Mouse (Mus musculus): ENCODE measurements around the gene Gm11114.

DNA sequence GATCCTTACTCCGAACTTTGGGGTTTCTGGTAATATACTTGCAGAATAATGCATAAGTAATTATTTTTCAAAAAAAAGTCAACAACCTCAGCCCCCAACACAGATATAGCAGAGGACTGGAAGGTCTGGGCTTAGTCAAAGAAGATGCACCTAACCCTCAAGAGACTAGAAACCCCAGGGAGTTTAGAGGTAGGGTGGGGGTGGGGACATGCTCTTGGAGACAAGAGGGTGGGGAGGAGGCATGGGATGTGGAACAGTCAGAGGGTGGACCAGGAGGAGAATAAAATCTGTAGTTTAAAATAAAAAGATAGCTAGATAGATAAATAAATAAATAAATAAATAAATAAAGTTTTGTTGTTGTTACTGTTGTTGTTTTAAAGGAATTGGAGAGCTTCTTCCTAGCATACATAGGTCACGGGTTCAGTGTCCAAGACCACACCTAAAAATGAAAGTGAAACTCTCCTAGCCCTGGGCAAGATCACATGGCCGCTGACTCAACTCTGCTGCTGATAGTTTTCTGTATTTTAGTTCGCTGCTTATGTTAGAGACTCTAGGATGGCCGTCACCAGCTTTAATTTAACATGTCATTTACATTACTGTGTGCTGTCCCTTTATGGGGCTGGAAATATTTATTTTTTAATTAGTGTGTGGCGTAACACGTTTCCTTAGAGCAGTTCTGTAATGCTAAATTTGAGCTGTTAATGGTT, 44.7 kb downstream of the Gm11114 start:
- TF ChIP-seq USF1 (IDR thresholded peaks at IDR 0.05; ENCODE audit: low read depth, low read length) (peak; percentile 87), CHD2 (IDR thresholded peaks at IDR 0.05; ENCODE audit: low read length) (no peak), EP300 (IDR thresholded peaks at IDR 0.05; ENCODE audit: low read depth in 1 of 2, low read length in 2 of 2) (no peak), TAL1 (IDR thresholded peaks at IDR 0.05; ENCODE audit: low read length) (no peak), POLR2A (IDR thresholded peaks at IDR 0.05; ENCODE audit: control insufficient read depth in 1 of 2, insufficient read depth in 1 of 2, low read depth in 1 of 2, low read length in 2 of 2, poor library complexity in 1 of 2) (0 out of 4 replicates have a peak, but pooled peaks of 1 of the 2 experiments have one; percentile 33), ZNF384 (IDR thresholded peaks at IDR 0.05; ENCODE audit: low read depth, low read length) (no peak), ETS1 (IDR thresholded peaks at IDR 0.05; ENCODE audit: low read depth, low read length) (peak; percentile 89), GATA1 (IDR thresholded peaks at IDR 0.05; ENCODE audit: low read depth, low read length) (no peak), MAFK (IDR thresholded peaks at IDR 0.05; ENCODE audit: borderline replicate concordance, low read depth, low read length) (no peak), MAX (IDR thresholded peaks at IDR 0.05; ENCODE audit: low read length) (no peak), CTCF (IDR thresholded peaks at IDR 0.05 in 2 of 3, conservative IDR thresholded peaks at IDR 0.05 in 1 of 3; ENCODE audit: control insufficient read depth in 1 of 3, insufficient read depth in 1 of 3, low read depth in 2 of 3, low read length in 3 of 3, poor library complexity in 1 of 3, severe bottlenecking in 1 of 3) (no peak), RAD21 (IDR thresholded peaks at IDR 0.05; ENCODE audit: low read depth, low read length) (no peak), E2F4 (IDR thresholded peaks at IDR 0.05; ENCODE audit: borderline replicate concordance, low read depth, low read length) (no peak)

Data from MEL (cell line).